ENCODE assay signal across 15 mouse cellular contexts in the genomic region with DNA sequence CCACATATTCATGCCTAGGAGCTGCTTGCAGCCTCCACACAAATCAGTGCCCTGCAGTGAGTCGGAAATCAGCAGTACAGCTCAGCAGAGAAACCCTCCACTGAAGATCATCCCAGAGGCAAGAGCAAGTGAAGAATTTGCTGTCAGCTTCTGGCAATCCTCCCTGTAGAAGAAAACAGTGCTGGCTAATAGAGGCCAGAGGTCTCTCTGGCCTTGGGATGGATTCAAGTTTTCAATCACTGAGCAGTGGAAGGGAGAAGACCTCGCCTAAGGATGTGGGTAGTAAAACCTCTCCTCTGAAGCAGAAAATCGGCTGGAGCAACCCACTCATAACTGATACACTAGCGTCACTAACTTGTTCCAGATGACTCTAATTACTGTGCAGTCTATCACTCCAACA.
DNase-seq lines count a peak whose midpoint lies in the region; ATAC-seq and TF ChIP-seq lines count a peak whose summit lies in the region.
"Had no signal": no experiment of that assay in that cellular context is flagged by ENCODE, and none has a peak within 500 bp of the region (broad histone marks: within the 10 kb centered on the region; RNA-seq: fewer than 3 reads in every experiment).

No protein-coding gene starts in this region.

- no peaks in the 10 kb centered on the region for H3K4me1 ChIP-seq in hindbrain, postnatal 0 days (ENCODE audit: insufficient read depth, low read length)
- no peaks in the 10 kb centered on the region for H3K4me1 ChIP-seq in hindbrain, embryonic 10.5 days (replicated peaks)
- 0 out of 2 replicates have a peak, but pooled peaks cover 3% of the 10 kb centered on the region for H3K4me1 ChIP-seq in embryonic facial prominence, embryonic 10.5 days
- no peaks in the 10 kb centered on the region for H3K4me1 ChIP-seq in forebrain, embryonic 15.5 days
- H3K4me1 ChIP-seq: heart, embryonic 12.5 days; hindbrain, embryonic 12.5 days had no signal

- H3K9me3 ChIP-seq in hindbrain, postnatal 0 days (ENCODE audit: low read length), result no peaks in the 10 kb centered on the region
- H3K9me3 ChIP-seq in hindbrain, embryonic 10.5 days, result no peaks in the 10 kb centered on the region
- no peaks in the 10 kb centered on the region for H3K9me3 ChIP-seq in embryonic facial prominence, embryonic 10.5 days
- no peaks in the 10 kb centered on the region for H3K9me3 ChIP-seq in forebrain, embryonic 15.5 days
- H3K9me3 ChIP-seq: heart, embryonic 12.5 days; hindbrain, embryonic 12.5 days had no signal

- 44% methylated on average over 4 of the region's 4 CpGs for WGBS in hindbrain, postnatal 0 days
- WGBS in hindbrain, embryonic 10.5 days, result 71% methylated on average over 4 of the region's 4 CpGs
- WGBS in embryonic facial prominence, embryonic 10.5 days, result 48% methylated on average over 4 of the region's 4 CpGs
- 80% methylated on average over 4 of the region's 4 CpGs for WGBS in forebrain, embryonic 15.5 days

- H3K4me2 ChIP-seq in hindbrain, postnatal 0 days (ENCODE audit: low read depth, low read length), result no peak overlapping the region
- no peak overlapping the region for H3K4me2 ChIP-seq in forebrain, embryonic 15.5 days (replicated peaks)
- H3K4me2 ChIP-seq: heart, embryonic 12.5 days; hindbrain, embryonic 12.5 days had no signal

- TF ChIP-seq CTCF in hindbrain, postnatal 0 days (IDR thresholded peaks at IDR 0.05; ENCODE audit: low read depth), result no peak

- ATAC-seq in hindbrain, postnatal 0 days, result no peak
- ATAC-seq in forebrain, embryonic 15.5 days (replicated peaks), result no peak
- ATAC-seq: lung, postnatal 0 days had no signal

- no peak overlapping the region for H3K27ac ChIP-seq in hindbrain, postnatal 0 days
- no peak overlapping the region for H3K27ac ChIP-seq in hindbrain, embryonic 10.5 days
- no peak overlapping the region for H3K27ac ChIP-seq in embryonic facial prominence, embryonic 10.5 days (replicated peaks)
- H3K27ac ChIP-seq in forebrain, embryonic 15.5 days (replicated peaks), result no peak overlapping the region
- H3K27ac ChIP-seq: hindbrain, embryonic 12.5 days; left cerebral cortex, adult 2 months had no signal

- peak; percentile 18 for DNase-seq in hindbrain, postnatal 0 days (ENCODE audit: low spot score)
- DNase-seq in hindbrain, embryonic 10.5 days (ENCODE audit: low spot score), result no peak
- peak; percentile 26 for DNase-seq in adrenal gland, postnatal 10 days
- DNase-seq in embryonic facial prominence, embryonic 10.5 days (ENCODE audit: low spot score), result peak; percentile 8
- peak; percentile 13 to 31 for DNase-seq in kidney, postnatal 4 days
- no peak for DNase-seq in heart, adult 11 months
- DNase-seq in testis, postnatal 14 days (ENCODE audit: low spot score), result no peak
- DNase-seq: midbrain, embryonic 14.5 days; right cerebral cortex, postnatal 14 days; thymus, postnatal 25 days had no signal

- H3K27me3 ChIP-seq in hindbrain, postnatal 0 days (ENCODE audit: insufficient read depth, low read length), result no peaks in the 10 kb centered on the region
- H3K27me3 ChIP-seq in hindbrain, embryonic 10.5 days (ENCODE audit: insufficient read depth, poor library complexity, severe bottlenecking), result no peaks in the 10 kb centered on the region
- no peaks in the 10 kb centered on the region for H3K27me3 ChIP-seq in embryonic facial prominence, embryonic 10.5 days (replicated peaks; ENCODE audit: low read depth, poor library complexity, severe bottlenecking)
- H3K27me3 ChIP-seq in forebrain, embryonic 15.5 days, result no peaks in the 10 kb centered on the region
- H3K27me3 ChIP-seq: heart, embryonic 12.5 days; hindbrain, embryonic 12.5 days had no signal

- no peaks in the 10 kb centered on the region for H3K36me3 ChIP-seq in hindbrain, postnatal 0 days (ENCODE audit: insufficient read depth, low read length)
- no peaks in the 10 kb centered on the region for H3K36me3 ChIP-seq in hindbrain, embryonic 10.5 days
- H3K36me3 ChIP-seq in embryonic facial prominence, embryonic 10.5 days (replicated peaks), result no peaks in the 10 kb centered on the region
- H3K36me3 ChIP-seq in forebrain, embryonic 15.5 days, result no peaks in the 10 kb centered on the region
- H3K36me3 ChIP-seq: heart, embryonic 12.5 days; hindbrain, embryonic 12.5 days had no signal

- H3K9ac ChIP-seq in hindbrain, postnatal 0 days (replicated peaks; ENCODE audit: low read length), result no peak overlapping the region
- no peak overlapping the region for H3K9ac ChIP-seq in forebrain, embryonic 15.5 days (replicated peaks)
- H3K9ac ChIP-seq: heart, embryonic 12.5 days; hindbrain, embryonic 12.5 days had no signal

- H3K4me3 ChIP-seq in hindbrain, postnatal 0 days (ENCODE audit: low read length), result no peak overlapping the region
- H3K4me3 ChIP-seq in hindbrain, embryonic 10.5 days, result no peak overlapping the region
- H3K4me3 ChIP-seq in embryonic facial prominence, embryonic 10.5 days, result no peak overlapping the region
- no peak overlapping the region for H3K4me3 ChIP-seq in forebrain, embryonic 15.5 days
- H3K4me3 ChIP-seq: heart, embryonic 12.5 days; hindbrain, embryonic 12.5 days; left cerebral cortex, adult 2 months had no signal

Comparison
In these comparisons a context has a peak if more than half of its experiments do, and no peak if none do; other contexts are left out.
1. DNase-seq: peak in hindbrain, postnatal 0 days (single experiment), adrenal gland, postnatal 10 days (single experiment), embryonic facial prominence, embryonic 10.5 days (single experiment) and kidney, postnatal 4 days (2 of 2); none in hindbrain, embryonic 10.5 days (single experiment), heart, adult 11 months (single experiment) and testis, postnatal 14 days (single experiment).